Mouse (Mus musculus) liver, postnatal 0 days (tissue): ENCODE measurements around the gene Gcn1l1.

Experiments used
- CTCF ChIP-seq: sonication (generic); IDR thresholded peaks from 2 replicates; pipeline ENCODE4 v1.5.1; 2016; ENCODE audit warnings: antibody characterized with exemption, low read depth
- EP300 ChIP-seq: IDR thresholded peaks from 2 replicates; pipeline ENCODE4 v1.6.1; 2016; ENCODE audit warnings: antibody characterized with exemption, low read depth, mild to moderate bottlenecking

- TF ChIP-seq CTCF (no peak), EP300 (no peak)
These were observed 1.1 kb upstream of the Gcn1l1 start for GRCm38 (mm10) chr5:115563771-115564585.
